Mouse (Mus musculus) E14TG2a.4 (cell line): ENCODE measurements around the gene Haao.

Experiments
- H3K27me3 ChIP-seq: 2 replicates; pipeline ENCODE4 v1.6.1; 2014; ENCODE audit warnings: low read length, control low read depth; ENCODE audit not compliant: insufficient read depth
- H3K36me3 ChIP-seq: 2 replicates; pipeline ENCODE4 v1.6.1; 2014; ENCODE audit warnings: low read length, control low read depth; ENCODE audit not compliant: insufficient read depth
- H3K4me1 ChIP-seq: replicated peaks from 2 replicates; pipeline ENCODE4 v1.6.1; 2014; ENCODE audit warnings: low read depth, low read length, control low read depth
- H3K4me3 ChIP-seq: replicated peaks from 2 replicates; pipeline ENCODE4 v1.5.1; 2014; ENCODE audit warnings: mild to moderate bottlenecking, low read length
- H3K9me3 ChIP-seq: 2 replicates; pipeline ENCODE4 v1.6.1; 2014; ENCODE audit warnings: low read length, control low read depth
- CTCF ChIP-seq: conservative IDR thresholded peaks from 2 replicates; pipeline ENCODE4 v1.5.1; 2014; ENCODE audit warnings: low read length
- NANOG ChIP-seq: IDR thresholded peaks from 2 replicates; pipeline ENCODE4 v1.6.1; 2014; ENCODE audit warnings: borderline replicate concordance, low read length, mixed read lengths
- POU5F1 ChIP-seq: IDR thresholded peaks from 2 replicates; pipeline ENCODE4 v1.6.1; 2014; ENCODE audit warnings: low read length, borderline replicate concordance

Gene Haao

GRCm38 (mm10) chr17:83813050-83813449, 34.7 kb downstream of the Haao start:
- Histone ChIP-seq H3K36me3 (no peaks in the 10 kb centered on the region), H3K4me1 (peaks cover 36% of the 10 kb centered on the region), H3K4me3 (no peak overlapping the region), H3K27me3 (no peaks in the 10 kb centered on the region), H3K9me3 (no peaks in the 10 kb centered on the region)
- no peak for TF ChIP-seq NANOG
- TF ChIP-seq CTCF, result no peak
- no peak for TF ChIP-seq POU5F1

- H3K4me1 ChIP-seq, result peaks cover 42% of the 10 kb centered on the region
- no peaks in the 10 kb centered on the region for H3K27me3 ChIP-seq
- TF ChIP-seq POU5F1, result no peak
- no peak for TF ChIP-seq NANOG
- TF ChIP-seq CTCF, result no peak
- H3K36me3 ChIP-seq, result no peaks in the 10 kb centered on the region
- no peak overlapping the region for H3K4me3 ChIP-seq
- H3K9me3 ChIP-seq, result no peaks in the 10 kb centered on the region
These were observed 35.4 kb downstream of the Haao start for GRCm38 (mm10) chr17:83812200-83812944.

- peaks cover 12% of the 10 kb centered on the region; the same call in 1 of the 2 replicates for H3K36me3 ChIP-seq
- H3K9me3 ChIP-seq, result no peaks in the 10 kb centered on the region
- H3K4me1 ChIP-seq, result peaks cover 52% of the 10 kb centered on the region
- no peak overlapping the region; the same call in 1 of the 2 replicates for H3K4me3 ChIP-seq
- no peaks in the 10 kb centered on the region for H3K27me3 ChIP-seq
- no peak for TF ChIP-seq POU5F1
- no peak for TF ChIP-seq CTCF
- TF ChIP-seq NANOG, result no peak
These were observed 37.5 kb downstream of the Haao start for GRCm38 (mm10) chr17:83810285-83810684.

GRCm38 (mm10) chr17:83809197-83809829, 38.5 kb downstream of the Haao start:
- Histone ChIP-seq H3K9me3 (no peaks in the 10 kb centered on the region), H3K36me3 (peaks cover 20% of the 10 kb centered on the region), H3K4me1 (peaks cover 59% of the 10 kb centered on the region), H3K27me3 (no peaks in the 10 kb centered on the region), H3K4me3 (peak overlapping the region; percentile 62)
- TF ChIP-seq NANOG (no peak), CTCF (no peak), POU5F1 (no peak)

- Histone ChIP-seq H3K4me3 (peak overlapping the region; percentile 62), H3K9me3 (no peaks in the 10 kb centered on the region), H3K27me3 (no peaks in the 10 kb centered on the region), H3K4me1 (peaks cover 66% of the 10 kb centered on the region), H3K36me3 (peaks cover 20% of the 10 kb centered on the region)
- TF ChIP-seq NANOG, result no peak
- TF ChIP-seq POU5F1, result no peak
- TF ChIP-seq CTCF, result no peak
These were observed 39.2 kb downstream of the Haao start for GRCm38 (mm10) chr17:83808476-83809098.

GRCm38 (mm10) chr17:83807778-83808398, 39.9 kb downstream of the Haao start:
- TF ChIP-seq CTCF, result peak; percentile 89
- TF ChIP-seq POU5F1, result no peak

GRCm38 (mm10) chr17:83807345-83807744, 40.4 kb downstream of the Haao start:
- peaks cover 74% of the 10 kb centered on the region for H3K4me1 ChIP-seq
- no peaks in the 10 kb centered on the region for H3K27me3 ChIP-seq
- no peaks in the 10 kb centered on the region for H3K9me3 ChIP-seq
- H3K4me3 ChIP-seq, result 0 out of 2 replicates have a peak overlapping the region, but pooled peaks have one; percentile 11
- H3K36me3 ChIP-seq, result peaks cover 20% of the 10 kb centered on the region
- no peak for TF ChIP-seq POU5F1
- TF ChIP-seq CTCF, result no peak
- TF ChIP-seq NANOG, result no peak

More at GRCm38 (mm10) chr17:83807778-83808398, 39.9 kb downstream of the Haao start:
- Histone ChIP-seq H3K27me3 (no peaks in the 10 kb centered on the region), H3K9me3 (no peaks in the 10 kb centered on the region), H3K36me3 (peaks cover 20% of the 10 kb centered on the region), H3K4me1 (peaks cover 73% of the 10 kb centered on the region), H3K4me3 (0 out of 2 replicates have a peak overlapping the region, but pooled peaks have one; percentile 11)

GRCm38 (mm10) chr17:83805078-83805477, 42.7 kb downstream of the Haao start:
- Histone ChIP-seq H3K36me3 (peaks cover 28% of the 10 kb centered on the region), H3K27me3 (no peaks in the 10 kb centered on the region), H3K4me3 (no peak overlapping the region), H3K9me3 (no peaks in the 10 kb centered on the region), H3K4me1 (peaks cover 59% of the 10 kb centered on the region)
- TF ChIP-seq NANOG (no peak), CTCF (no peak), POU5F1 (no peak)
